Mouse (Mus musculus) brain, adult 2 months (tissue): ENCODE results near the gene Gm14214.

Experiments used
- DNase-seq: peaks from one replicate; pipeline ENCODE4 v3.0.0; 2011; ENCODE audit warnings: low read depth, low spot score

Gm14214 gene

DNA sequence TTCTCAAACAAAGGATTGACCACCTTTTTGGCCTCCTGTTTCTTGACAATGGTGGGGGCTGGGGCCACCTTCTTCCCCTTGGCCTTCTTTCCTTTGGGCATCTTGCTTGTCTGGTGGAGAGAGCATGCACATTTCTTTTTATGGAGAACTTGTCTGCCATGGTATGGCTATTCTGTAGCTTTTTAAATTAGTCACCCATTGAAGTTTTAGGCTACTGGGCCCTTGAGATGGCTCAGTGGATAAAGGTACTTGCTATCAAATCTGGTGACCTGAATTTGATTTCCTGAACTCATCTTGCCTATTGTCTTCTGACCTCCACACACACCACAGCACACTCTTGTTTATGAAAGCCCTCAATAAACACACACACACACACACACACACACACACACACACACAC is at the start of gene Gm14214:
Gene Gm14214, minus strand, starts transcription at position 101 of the 400 bp plus-strand sequence.
- no peak for DNase-seq

GRCm38 (mm10) chr2:154818599-154818998 is 48.8 kb upstream of the Gm14214 start:
- no peak for DNase-seq

DNA sequence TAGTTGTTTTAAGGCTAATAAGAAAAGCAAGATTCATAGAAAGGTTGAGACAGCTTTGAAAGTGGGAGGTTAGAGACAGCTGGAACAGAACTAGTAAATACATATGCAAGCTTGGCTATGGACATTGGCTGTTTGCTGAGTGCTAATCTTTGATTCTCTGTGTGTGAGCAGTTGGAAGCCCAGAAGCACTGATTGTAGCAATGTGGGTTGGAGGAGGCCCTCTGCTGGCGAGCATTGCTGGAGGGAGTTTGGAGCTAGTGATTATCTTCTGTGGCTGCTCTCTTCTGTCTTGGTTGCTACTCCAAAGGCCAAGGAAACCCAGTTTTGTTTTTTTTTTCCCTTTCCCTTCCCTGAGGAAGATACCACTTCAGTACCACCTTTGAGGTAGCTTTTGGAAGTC is 48.0 kb upstream of the Gm14214 start:
- peak; percentile 76 for DNase-seq

GRCm38 (mm10) chr2:154817089-154817488 is 47.3 kb upstream of the Gm14214 start:
- DNase-seq, result peak; percentile 29

DNA sequence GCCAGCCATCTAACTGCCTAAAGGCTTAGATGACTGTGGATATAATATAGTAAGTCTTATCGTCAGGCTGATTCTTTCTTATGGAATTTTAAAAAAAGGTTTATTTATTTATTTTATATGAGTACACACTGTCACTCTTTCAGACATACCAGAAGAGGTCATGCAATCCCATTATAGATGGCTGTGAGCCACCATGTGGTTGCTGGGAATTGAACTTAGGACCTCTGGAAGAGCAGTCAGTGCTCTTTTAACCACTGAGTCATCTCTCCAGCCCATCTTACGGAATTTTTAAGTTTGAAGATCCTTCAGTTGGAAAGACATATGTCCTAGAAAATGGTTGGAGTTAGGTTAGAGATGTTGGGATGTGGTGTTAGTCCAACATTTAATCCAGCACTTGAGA is 43.6 kb upstream of the Gm14214 start:
- no peak for DNase-seq

DNA sequence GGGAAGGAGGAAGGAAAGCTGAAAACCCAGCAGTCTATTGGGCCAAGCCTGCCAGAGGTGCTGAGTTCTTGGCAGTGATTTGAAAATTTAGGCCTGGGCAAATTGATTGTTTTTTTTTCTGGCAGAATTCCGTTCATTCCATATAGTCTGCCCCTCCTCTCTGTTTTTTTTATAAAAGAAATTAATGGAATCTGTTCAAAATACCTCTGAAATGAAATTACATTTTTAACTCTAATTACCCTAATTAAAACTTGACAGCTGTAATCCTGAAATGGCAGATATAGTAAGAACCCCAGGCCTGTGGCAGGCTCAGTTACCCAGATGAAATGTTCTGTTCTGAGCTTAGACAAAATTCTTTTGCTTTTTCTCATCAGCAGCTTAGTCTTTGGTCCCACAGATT is 41.0 kb upstream of the Gm14214 start:
- DNase-seq, result no peak

- peak; percentile 28 for DNase-seq
Observed at GRCm38 (mm10) chr2:154809107-154809762, 39.4 kb upstream of the Gm14214 start.

DNA sequence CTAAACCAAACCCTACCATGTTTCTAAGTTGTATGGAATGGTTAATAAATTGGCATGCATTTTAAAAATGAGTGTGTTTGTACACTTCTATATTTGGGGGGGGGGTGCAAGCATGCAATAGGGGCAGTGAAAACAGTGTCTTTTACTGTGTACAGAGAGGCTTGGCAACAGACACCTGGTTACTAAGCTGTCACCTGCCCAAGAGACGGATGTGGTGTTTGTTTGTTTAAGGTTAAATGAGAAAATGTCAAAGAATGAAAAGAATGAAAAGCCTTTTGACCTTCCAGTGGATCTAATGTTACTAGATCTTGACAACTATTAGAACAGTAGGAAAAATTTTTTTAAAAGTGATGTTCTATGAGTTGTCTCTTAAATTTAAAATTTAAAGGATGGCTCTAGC is 37.9 kb upstream of the Gm14214 start:
- no peak for DNase-seq

GRCm38 (mm10) chr2:154803845-154804244 is 34.0 kb upstream of the Gm14214 start:
- no peak for DNase-seq

DNA sequence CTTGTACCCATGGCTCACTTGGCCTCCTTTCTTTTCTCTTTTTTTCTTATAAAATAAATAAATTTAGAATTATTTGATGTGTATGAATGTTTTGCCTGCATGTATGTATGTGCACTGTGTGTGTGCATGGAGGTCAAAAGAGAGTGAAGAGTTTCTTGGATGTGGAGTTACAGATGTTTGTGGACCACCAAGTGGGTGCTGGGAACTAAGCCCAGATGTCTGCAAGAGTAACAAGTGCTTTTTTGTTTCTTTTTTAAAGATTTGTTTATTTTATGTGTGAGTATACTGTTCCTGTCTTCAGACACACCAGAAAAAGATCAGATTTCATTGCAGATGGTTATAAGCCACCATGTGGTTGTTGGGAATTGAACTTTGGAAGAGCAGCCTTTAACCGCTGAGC is 33.5 kb upstream of the Gm14214 start:
- DNase-seq, result no peak

GRCm38 (mm10) chr2:154791661-154792642 is 22.1 kb upstream of the Gm14214 start:
- peak; percentile 72 for DNase-seq

DNA sequence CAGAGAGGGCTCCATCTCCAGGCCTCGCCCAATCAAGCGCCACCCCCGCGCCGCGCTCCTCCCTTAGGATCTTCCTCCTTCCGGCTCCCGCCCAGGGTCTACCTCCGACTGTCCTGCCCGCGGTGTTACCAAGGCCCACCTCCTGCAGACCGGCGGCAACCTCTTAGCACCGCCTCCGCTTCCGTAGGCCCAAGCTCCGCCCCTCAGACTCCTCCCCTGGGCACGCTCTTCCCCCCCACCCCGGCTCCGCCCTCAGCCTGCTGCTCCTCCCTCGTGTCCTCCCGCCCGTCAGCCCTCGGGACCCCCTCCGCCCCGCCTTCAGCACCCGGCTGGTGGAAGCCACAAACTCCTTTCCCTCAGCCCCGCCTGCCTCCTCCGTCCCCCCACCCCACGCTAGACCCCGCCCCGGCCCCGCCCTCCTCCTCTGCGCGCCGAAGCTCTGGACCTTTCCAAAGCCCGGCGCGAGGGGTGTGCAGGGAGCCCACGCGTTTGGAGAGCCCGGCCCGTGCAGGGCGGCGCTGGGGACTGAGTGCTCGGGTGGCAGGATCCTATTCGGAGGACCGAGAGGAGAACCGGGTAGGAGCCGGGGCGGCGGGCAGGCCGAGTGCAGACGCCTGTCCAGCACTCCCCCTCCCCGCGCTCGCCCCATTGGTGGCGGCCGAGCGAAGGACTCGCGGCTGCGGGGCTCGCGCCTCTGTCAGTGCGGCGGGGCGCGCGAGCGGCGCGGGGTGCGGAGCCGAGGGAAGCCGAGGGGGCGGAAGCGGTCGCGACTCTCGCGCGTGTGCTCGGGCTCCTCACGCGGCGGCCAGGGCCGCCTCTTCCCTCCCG is 21.0 kb upstream of the Gm14214 start, which contains the start of the genes Raly and a:
Gene Raly, plus strand, starts transcription at position 441 of the 828 bp plus-strand sequence.
Gene a, plus strand, starts transcription at position 747 of the 828 bp plus-strand sequence.
- DNase-seq, result peak; percentile 99

- DNase-seq, result peak; percentile 24
Observed at GRCm38 (mm10) chr2:154789977-154790655, 20.3 kb upstream of the Gm14214 start.

- DNase-seq, result no peak
Observed at GRCm38 (mm10) chr2:154789381-154789780, 19.6 kb upstream of the Gm14214 start.

GRCm38 (mm10) chr2:154786776-154787175 is 16.9 kb upstream of the Gm14214 start:
- DNase-seq, result no peak

GRCm38 (mm10) chr2:154786187-154786586 is 16.4 kb upstream of the Gm14214 start:
- DNase-seq, result no peak

- DNase-seq, result peak; percentile 54
Observed at GRCm38 (mm10) chr2:154785284-154785683, 15.5 kb upstream of the Gm14214 start.

DNA sequence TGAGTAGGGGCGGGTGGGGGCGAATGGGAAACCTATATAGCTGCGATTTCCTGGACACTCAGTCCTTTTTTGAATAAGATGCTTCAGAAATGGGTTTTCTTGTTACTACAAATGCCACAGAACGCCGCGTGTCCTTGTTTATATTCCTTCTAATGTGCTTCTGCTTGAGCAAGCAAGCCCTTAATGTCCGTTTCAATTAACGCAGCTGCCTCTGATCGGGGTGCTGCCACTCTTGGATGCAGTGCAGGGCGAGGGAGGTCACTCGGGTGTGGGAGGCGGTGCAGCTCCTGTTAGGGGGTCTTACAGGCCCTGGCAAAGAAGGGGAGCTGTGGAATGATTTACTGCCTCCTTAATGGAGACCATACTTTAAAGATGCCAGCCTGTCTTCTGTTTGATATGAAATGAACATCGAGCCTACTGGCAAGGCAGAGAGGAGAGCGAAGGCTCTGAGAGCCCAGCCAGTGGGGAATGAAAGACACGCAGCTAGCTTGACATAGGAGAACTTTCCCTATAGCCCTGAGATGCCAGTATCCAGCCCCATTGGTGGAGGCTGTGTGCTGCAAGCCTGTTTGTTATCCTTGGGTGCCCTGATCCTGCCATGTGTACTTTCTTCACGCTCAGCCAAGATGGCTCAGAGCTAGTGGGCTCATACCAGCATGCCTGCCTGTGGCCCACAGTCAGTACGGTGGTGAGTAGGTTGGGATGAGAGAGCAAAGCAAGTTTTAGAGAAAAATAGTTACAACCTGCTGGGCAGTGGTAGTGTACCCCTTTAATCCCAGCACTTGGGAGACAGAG is 13.2 kb upstream of the Gm14214 start:
- no peak for DNase-seq

DNA sequence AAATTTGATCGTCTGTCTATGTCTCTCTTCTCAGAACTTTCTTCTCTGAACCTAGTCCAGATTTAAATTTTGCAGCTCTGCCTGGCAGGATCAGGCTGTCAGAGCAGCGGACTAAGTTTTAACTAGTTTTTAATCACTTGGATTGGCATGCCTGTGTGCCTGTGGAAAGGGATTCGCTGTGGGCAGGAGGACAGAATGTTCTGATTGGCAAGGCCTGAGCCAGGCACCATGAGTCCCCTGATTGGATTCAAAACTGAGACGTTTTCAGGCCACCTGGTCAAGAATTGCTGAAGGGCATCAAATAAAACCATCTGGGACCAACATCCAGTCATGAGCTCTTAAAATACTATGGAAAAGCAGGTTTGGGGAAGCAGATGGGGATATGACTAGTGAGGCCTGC is 12.5 kb upstream of the Gm14214 start:
- peak; percentile 49 for DNase-seq

- no peak for DNase-seq
Observed at GRCm38 (mm10) chr2:154779648-154780047, 9.8 kb upstream of the Gm14214 start.
